Mouse (Mus musculus): Measurements from ENCODE around the gene Tbc1d16. TPM values are rescaled to one million over a fixed set of nuclear protein-coding genes. Genes with fewer than 3 reads are reported as not detected.
A peak's percentile ranks its signal among the peaks of the same experiment; 100 is the strongest.

The Tbc1d16 gene
- total RNA-seq, 2 experiments from 2014 or later: 14.3 to 18.5 TPM

DNA sequence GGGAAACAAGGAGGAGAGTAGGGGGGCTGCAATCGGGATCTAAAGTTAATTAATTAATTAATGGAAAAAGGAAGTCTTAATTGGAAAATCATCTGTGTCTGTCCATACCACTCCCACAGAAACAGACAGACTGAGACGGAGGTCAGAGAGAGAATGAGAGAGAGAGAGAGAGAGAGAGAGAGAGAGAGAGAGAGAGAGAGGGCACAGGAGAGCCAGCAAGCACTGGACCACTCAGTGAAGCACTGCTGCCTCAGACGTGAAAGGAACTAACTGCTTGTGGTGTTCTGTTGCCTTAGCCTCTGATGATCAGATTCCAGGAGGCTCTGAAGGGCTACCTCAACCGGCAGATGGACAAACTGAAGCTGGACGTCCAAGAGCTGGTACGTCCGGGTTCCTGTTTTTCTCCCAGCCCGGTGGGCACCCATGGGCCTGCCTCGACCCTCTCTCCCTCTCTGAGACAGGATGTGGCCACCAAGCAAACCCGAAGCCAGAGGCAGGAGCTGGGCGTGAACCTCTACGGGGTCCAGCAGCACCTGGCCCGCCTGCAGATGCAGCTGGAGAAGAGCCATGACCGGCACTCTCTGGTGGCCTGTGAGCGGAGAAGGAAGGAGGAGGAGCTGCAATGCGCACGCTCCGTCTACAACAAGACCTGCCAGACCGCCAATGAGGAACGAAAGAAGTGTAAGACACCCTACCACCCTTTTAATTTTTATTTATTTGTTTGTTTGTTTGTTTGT is 9.4 kb upstream of the Tbc1d16 start:
- no peak for DNase-seq
- intact Hi-C loops (cut with DNase I; ENCODE audit: low total_unique reads): no loop called here

DNA sequence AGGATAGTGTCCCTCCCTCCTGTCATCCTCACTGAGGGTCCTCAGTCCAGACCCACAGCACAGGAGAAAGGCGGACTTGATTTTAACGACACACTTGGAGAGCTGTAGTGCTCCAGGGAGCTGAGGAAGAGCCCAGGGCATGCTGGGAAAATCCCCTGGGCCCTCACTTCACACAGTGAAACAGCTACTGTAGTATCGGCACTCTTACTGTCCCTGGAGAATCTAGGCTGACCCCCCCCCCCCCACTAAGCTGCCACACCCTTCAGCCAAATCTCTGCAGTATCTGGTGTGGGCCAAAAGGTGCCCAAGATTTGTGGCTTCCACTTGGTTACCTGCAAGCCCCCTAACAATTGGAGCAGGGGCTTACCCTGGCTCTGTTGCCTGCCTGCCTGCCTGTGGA is 8.7 kb upstream of the Tbc1d16 start:
- intact Hi-C loops (cut with DNase I; ENCODE audit: low total_unique reads): no loop called here
- no peak for DNase-seq

DNA sequence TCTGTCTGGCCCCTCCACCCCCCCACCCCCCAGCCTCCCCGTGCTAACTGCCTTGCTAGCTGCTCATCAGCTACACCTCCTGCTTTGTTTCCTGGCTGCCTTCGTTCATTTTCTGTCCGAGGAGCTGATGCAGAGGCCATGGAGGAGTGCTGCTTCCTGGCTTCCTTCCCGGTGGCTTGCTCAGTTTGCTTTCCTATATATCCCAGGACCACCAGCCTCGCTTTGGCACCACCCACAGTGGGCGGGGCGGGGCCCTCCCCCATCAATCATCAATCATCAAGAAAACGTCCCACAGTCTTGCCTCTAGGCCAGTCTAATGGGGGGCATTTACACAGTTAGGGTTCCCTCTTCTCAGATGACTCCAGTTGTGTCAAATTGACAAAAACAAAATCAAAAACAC is 8.1 kb upstream of the Tbc1d16 start:
- intact Hi-C loops (cut with DNase I; ENCODE audit: low total_unique reads): no loop called here
- no peak for DNase-seq

DNA sequence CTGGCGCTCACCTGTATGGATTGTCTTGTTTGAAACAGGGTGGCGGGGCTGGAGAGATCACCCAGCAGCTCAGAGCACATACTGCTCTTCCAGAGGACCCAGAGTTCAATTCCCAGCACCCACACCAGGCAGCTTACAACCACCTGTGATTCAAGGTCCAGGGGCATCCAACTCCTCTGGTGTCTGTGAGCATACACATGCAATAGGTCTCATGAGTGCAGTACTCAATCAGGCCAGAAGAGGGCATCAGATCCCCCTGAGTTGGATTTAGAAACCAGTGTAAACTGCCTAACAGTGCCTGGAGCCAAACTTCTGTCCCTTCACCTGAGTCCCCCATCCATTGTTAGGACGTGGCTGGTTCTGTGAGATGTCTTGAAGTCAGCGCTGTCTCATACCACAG is 7.3 kb upstream of the Tbc1d16 start:
- no peak for DNase-seq
- intact Hi-C loops (cut with DNase I; ENCODE audit: low total_unique reads): no loop called here

DNA sequence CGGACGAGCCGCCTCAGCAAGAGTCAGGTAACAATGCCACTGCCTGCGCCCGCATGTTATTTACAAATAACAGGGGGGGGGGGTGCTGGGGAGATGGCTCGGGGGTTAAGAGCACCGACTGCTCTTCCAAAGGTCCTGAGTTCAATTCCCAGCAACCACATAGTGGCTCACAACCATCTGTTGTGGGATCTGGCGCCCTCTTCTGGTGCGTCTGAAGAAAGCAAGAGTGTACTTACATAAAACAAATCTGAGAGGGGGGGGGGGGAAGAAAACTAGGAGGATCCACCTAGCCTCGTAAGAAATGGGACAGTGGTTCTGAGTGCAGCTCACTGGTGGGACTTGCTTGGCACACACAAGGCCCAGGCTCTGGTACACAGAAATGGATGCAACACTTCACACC is 6.5 kb upstream of the Tbc1d16 start:
- intact Hi-C loops (cut with DNase I; ENCODE audit: low total_unique reads): no loop called here
- DNase-seq: no peak

DNA sequence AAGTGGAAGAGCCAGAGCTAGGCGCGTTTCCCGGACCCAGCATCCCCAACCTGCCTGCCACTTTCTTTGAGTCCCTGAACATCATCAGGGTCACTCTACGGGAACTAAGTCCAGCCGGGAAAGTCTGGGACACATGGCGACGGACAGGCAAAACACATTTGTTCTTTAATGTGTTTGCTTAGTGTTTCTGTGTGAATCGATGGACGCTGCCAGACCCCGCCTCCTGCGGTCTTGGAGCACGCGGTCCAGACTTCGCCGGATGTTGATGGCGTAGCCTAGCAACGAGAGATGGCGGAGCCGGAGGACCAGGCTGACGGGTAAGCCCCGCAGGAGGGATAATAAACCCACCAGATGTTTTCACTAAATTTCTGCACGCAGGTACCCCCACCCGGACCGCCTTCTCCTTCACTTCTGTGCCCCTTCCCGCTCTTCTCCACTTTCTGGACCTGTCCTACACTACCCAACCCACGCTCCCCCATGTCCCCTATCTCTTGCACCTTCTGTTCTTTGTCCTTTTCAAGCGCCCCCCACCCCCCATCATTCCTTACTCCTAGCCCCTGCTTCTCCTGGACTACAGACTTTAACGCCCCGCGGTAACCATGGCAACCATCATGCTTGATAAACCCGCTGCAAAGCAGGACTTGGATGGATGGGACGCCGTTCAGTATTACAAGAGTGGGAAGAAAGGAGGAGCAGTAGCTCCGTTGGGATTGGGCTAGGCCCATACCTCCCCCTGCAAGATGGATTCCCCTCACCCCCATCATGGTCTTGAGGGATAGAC is 737 bp upstream of the Tbc1d16 start:
- peak; percentile 77 for DNase-seq
- intact Hi-C loops (cut with DNase I; ENCODE audit: low total_unique reads): no loop called here

DNA sequence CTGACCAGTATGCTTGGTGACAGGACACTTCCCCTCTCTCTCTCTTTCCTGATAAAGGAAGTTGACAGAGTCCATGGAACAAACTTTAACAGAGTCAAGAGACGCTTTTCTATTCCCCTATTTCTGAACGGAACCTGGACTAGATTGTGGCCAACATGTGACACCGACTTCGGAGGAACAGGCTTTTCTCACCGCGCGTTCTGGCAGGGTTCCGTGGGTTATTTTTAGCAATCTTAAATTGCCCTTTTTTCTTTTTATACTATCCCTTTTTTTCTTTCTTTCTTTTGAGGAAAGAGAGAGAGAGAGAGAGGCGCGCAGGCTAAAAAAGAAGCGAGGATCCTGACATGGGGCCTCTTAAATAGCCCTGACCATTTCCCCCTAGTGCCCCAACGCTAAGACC is 708 bp downstream of the Tbc1d16 start:
- DNase-seq: no peak
- intact Hi-C loops (cut with DNase I; ENCODE audit: low total_unique reads): no loop called here

DNA sequence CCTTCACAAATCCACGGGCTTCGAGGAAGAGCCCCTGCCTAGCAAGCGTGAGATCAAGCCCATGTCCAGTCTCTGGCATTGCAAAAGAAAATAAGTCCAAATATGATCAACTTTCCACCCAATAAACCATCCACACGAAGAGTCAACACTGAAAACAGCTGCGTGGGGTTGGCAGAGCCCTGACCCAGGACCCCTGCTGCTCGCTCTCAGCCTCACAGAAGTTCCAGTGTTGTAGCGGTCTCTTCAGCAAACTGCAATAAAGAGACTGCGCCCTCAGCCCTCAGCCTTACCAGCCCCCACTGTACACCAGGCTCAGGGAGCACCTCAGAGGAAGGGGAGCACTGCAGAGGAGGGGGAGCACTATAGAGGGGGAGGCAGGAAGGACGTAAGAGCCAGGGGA is 2.7 kb downstream of the Tbc1d16 start:
- DNase-seq: no peak
- intact Hi-C loops (cut with DNase I; ENCODE audit: low total_unique reads): no loop called here

DNA sequence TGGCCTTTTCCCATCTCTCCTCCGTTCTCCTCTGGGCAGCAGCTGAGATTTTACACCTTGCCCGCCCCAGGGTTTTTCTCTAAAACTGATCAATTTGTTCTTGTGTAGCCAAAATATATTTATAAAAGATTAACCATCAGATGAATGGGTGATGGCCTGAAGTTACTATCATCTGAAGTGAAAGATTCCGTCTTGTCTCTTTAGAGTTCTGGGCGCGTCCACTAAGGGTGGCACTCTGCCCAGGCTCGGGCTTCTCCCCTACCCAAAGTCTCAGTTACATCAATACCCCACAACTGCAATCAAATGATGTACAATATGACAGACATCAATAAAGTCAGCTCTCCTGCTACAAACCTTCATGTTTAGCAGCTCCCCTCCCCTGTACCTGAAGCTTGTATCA is 3.4 kb downstream of the Tbc1d16 start:
- intact Hi-C loops (cut with DNase I; ENCODE audit: low total_unique reads): no loop called here
- DNase-seq: no peak

DNA sequence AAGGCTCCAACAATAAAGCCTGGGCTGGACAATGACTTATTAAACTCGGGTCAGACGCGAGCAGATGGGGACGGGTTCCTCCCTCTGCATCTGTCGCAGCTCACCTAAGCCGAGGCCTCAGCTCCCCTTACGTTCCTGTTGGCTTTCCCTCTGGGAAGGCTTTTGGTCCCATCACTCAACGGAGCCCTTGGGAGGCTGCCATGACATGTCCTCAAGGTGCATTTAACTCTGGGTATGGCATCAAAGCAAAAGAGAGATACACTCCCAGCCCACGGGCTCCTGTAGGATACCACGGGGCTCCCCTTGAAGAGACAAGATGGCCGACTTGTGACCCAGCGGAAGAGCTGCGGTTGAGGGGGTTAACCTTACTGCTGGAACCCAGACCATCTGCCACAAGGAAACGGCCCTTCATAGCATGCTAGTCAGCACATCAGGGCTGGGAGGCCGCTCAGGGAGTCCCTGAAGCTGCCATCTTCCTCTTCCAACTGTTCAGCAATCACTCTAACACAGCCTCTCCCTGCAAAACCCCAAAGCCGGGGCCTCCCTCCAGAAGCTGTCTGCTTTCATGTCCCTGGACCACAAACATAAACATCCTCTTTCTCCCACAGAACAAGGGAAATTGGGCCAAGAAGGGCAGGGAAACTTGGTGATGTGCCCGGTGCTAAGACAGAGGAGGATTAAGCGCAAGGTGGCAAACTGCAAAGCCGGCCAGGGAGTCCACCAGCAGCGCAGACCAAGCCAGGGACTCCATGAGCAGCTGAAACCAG is 5.0 kb downstream of the Tbc1d16 start:
- intact Hi-C loops (cut with DNase I; ENCODE audit: low total_unique reads): no loop called here
- DNase-seq: no peak

DNA sequence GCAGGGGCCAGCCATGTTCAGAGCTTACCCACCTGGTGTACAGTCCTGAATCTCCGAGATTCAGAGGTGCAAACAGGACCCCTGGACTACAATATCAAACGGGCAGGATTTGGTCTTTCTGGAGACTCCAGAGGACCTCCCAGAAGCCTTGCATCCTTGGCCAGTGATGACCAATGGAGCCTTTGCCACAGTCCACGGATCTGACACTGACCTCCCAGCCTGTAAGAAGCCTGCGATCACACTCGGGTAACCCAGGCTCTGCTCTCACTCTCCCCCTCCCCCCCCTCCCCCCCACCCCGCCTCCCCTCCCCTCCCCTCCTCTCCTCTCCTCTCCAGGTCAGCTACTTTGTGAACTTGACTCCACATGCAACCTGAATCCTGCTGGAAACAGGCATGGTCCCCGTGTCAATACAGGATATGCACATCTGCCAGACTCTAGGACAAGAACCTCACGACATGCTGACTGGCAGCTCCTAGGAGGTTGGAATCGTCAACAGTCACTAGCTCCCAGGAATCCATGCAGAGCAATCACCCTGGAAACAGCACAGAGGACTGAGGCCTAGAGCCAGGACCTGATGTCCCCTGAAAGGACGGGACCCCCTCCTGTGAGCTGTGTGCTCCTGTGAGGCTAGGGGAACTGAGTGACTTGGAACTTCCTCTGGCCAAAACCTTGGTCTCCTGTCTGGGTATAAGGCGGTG is 6.3 kb downstream of the Tbc1d16 start:
- intact Hi-C loops (cut with DNase I; ENCODE audit: low total_unique reads): no loop called here

DNA sequence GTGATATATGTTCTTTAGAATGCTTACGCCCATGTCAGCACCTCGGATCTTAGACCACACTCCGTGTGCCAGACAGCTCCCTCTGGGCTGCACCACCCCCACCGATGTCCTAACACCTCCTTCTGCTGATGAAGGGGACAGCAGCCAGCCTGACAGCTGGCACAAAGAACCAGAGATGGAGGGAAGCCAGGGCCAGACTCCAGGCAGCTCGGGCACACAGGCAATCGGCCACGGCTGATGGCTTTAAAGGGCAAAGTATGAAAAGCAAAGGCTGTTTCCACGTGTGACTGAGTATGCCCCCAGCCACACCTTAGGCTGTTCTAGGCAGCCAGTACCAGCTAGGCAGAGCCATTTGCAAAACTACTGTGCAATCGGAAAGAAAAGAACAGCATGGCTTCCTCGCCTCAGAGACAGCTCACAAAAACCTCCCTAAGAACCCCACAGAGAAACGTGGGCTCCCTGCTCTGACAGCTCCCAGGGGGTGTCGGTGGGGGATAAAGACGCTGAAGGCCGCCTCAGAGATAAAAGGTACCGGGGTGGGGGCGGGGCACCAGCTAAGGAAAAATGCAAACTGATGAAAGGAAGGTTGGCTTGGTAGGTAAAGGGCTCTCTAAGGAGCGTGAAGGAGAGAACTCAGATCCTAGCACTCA is 8.4 kb downstream of the Tbc1d16 start:
- peak; percentile 72 for DNase-seq
- intact Hi-C loops (cut with DNase I; ENCODE audit: low total_unique reads): no loop called here

More for the DNA sequence above, 6.3 kb downstream of the Tbc1d16 start:
- DNase-seq: no peak

DNA sequence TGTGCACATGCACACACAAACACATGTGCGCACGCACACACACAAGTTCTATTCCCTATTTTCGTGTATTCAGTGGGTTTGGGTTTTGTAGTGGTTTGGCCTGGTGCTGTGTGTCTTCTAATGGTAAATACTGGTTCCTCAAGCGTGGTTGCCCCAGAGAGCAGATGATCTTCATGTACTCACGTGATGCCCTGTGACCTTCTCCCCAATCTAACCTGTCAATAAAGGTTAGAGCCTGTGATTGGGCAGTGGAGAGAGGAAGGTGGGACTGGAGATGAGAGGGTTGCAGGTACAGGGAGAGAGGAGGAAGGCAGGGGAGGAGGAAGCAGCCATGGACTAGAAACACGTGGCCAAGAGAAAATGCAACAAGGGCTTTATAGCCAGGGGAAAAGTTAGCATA is 10.4 kb downstream of the Tbc1d16 start:
- DNase-seq: no peak
- intact Hi-C loops (cut with DNase I; ENCODE audit: low total_unique reads): no loop called here

DNA sequence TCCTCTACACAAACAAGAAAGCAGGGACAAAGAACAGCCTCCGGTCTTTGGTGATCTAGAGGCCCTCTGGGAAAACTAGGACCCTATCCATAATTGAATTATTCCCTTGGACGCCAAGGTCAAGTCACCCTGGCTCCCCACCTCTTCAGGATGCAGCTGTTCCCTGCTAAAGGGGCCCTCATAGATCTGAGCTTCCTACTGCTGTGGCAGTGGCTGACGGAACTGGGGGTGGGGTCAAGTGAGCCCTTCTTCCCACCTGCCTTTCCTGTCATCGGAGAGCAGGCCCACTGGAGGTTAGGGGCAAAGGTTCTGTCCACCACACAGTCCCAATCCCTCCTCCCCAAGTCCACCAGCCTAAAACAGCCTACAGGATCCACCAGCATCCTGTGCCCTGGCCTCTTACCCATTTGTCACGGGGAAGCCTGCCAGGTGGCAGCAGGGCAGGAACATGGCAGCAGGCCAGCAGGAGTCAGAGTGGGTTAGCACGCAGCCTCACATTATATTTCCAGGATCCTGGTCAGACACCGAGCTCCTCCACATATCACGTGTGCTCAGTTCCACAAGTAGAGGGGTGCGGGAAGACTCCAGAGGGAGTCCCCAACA is 12.3 kb downstream of the Tbc1d16 start:
- peak; percentile 63 for DNase-seq
- intact Hi-C loops (cut with DNase I; ENCODE audit: low total_unique reads): no loop called here

DNA sequence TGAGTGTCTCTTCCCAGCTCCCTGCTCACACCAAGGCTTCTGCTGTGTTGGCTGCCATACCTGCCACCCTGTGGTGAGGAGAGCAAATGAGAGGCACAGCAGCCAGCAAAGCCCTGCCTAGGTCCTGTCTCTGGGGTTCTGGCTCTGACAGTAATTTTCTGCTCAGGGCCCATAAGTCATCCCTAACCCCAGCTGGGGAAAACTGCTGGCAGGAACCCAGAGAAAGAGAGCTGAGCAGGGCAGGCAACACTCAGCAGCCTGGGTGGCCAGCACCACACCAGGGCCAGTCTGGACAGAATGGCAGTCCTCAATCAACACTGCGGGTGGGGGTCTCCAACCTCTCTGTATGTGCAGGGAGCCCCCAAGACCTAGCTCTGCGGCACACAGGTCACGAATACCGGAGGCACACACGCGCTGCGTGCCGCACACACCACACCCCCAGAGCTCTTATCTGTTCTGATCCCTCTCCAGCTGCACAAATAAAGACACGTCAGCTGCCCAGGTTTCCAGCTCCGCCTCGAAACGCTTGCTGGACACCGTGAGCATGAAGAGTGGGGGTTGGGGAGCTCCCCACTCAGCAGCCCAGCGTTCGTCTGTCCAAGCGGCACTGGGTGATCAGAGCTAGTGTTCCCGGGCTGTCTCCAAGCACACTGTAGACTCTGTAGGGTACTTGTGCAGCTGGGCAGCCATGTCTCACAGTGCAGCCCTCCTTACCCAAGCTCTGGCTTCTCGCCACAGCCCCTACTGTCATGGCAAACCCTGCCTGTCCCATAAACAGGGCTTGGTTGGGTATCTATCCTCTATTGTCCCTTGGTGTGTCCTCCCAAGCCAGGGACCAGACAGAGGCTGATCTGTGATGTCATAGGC is 13.0 kb downstream of the Tbc1d16 start:
- DNase-seq: peak; percentile 56
- intact Hi-C loops (cut with DNase I; ENCODE audit: low total_unique reads): no loop called here

DNA sequence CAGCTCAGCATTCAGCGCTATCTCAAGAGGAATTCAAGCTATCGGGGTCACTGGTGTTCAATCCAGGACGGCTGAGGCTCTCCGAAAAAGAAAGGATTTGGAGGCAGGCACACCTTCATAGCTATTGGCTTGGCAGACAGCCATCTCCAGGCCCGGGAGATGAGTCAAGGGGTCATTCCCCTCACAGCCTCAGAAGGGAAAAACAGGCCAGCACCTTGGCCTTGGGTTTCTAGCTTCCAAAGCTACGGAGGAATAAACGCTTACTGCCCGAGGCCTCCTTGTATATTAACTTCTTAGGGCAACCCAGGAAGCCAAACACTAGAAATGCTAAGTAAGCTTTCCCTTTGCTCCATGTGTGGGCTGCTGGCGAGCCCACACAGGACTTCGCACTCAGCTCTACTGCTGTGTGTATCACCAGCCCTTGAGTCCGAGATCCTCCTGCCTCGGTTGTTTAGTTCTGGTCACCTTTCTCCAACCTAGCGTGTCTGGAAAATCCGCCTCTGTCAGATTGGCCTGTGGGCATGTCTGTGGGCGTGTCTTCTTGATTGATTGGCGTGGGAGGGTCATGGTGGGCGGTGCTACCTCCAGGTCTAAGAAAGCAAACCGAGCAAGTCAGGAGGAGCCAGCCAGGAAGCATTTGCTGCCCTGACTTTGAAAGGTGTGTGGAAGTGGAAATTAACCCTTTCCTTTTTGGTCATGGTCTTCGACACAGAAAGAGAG is 15.0 kb downstream of the Tbc1d16 start:
- intact Hi-C loops (cut with DNase I; ENCODE audit: low total_unique reads): no loop called here
- DNase-seq: no peak

DNA sequence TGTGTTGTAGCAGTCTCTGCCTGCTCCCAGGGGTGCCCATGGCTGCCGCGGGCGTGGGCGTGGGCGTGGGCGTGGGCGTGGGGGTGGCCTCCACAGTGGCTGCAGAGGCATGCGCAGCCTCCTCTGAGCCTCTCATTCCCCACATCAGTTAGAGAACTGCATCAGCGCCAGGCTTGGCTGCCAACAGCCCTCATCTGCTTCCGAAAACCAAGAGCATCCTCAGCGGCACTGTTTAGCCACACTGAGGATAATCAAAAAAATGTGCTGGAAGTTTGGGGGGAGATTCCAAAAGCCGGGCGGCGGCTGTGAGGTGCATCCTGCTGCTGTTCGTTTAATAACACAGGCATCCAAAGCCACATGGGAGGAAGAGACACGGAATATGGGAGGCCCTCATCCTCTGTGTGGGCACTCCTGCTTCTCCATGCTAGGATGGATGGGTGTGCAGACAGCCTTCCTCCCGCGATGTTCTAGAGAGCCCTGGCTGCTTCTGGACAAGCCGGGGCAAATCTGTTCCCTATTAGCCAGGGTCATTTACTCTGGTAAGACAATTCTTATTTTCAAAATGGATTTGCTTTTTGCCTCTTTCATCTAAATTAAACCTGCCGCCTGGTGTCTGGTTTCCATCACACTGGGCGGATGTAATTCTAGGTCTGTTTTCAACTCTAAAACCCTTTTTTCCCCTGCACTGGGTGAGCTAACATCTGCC is 16.5 kb downstream of the Tbc1d16 start:
- intact Hi-C loops (cut with DNase I; ENCODE audit: low total_unique reads): no loop called here
- DNase-seq: peak; percentile 55
